Mouse (Mus musculus): ENCODE measurements around the gene Npc2. TPM values are rescaled to one million over a fixed set of nuclear protein-coding genes. Genes with fewer than 3 reads are reported as not detected.
A peak's percentile ranks its signal among the peaks of the same experiment; 100 is the strongest.

Gene Npc2
- polyA plus RNA-seq, 1 experiment from 2014 or later, result 89.8 TPM

- Histone ChIP-seq H3K4me1 (no peaks in the 10 kb centered on the region), H3K9me3 (replicated peaks) (no peaks in the 10 kb centered on the region), H3K36me3 (ENCODE audit: poor library complexity, severe bottlenecking) (no peaks in the 10 kb centered on the region), H3K27me3 (0 out of 2 replicates have a peak, but pooled peaks cover 4% of the 10 kb centered on the region), H3K27ac (no peak overlapping the region), H3K4me2 (no peak overlapping the region), H3K4me3 (no peak overlapping the region), H3K9ac (no peak overlapping the region)
- no peak for ATAC-seq
- WGBS, result 73% methylated on average over 9 of the region's 9 CpGs
Observed at GRCm38 (mm10) chr12:84805228-84805842, 32.4 kb upstream of the Npc2 start.

GRCm38 (mm10) chr12:84802625-84803024, 29.7 kb upstream of the Npc2 start:
- ATAC-seq, result no peak
- H3K27me3 ChIP-seq, result 0 out of 2 replicates have a peak, but pooled peaks cover 4% of the 10 kb centered on the region
- no peaks in the 10 kb centered on the region for H3K36me3 ChIP-seq (ENCODE audit: poor library complexity, severe bottlenecking)
- no peaks in the 10 kb centered on the region for H3K4me1 ChIP-seq
- no peak overlapping the region for H3K4me3 ChIP-seq
- no peaks in the 10 kb centered on the region for H3K9me3 ChIP-seq (replicated peaks)
- H3K4me2 ChIP-seq, result no peak overlapping the region
- H3K9ac ChIP-seq, result no peak overlapping the region
- WGBS, result 83% methylated on average over 3 of the region's 3 CpGs
- H3K27ac ChIP-seq, result no peak overlapping the region

GRCm38 (mm10) chr12:84801532-84802110, 28.7 kb upstream of the Npc2 start:
- no peak for ATAC-seq
- H3K4me3 ChIP-seq, result no peak overlapping the region
- H3K4me2 ChIP-seq, result no peak overlapping the region
- no peaks in the 10 kb centered on the region for H3K9me3 ChIP-seq (replicated peaks)
- 0 out of 2 replicates have a peak, but pooled peaks cover 4% of the 10 kb centered on the region for H3K27me3 ChIP-seq
- H3K36me3 ChIP-seq (ENCODE audit: poor library complexity, severe bottlenecking), result no peaks in the 10 kb centered on the region
- H3K9ac ChIP-seq, result no peak overlapping the region
- H3K27ac ChIP-seq, result no peak overlapping the region
- H3K4me1 ChIP-seq, result no peaks in the 10 kb centered on the region
- 88% methylated on average over 13 of the region's 13 CpGs for WGBS

GRCm38 (mm10) chr12:84800419-84800818, 27.5 kb upstream of the Npc2 start:
- Histone ChIP-seq H3K9ac (no peak overlapping the region), H3K27me3 (no peaks in the 10 kb centered on the region), H3K4me3 (no peak overlapping the region), H3K4me2 (no peak overlapping the region), H3K27ac (no peak overlapping the region), H3K36me3 (ENCODE audit: poor library complexity, severe bottlenecking) (no peaks in the 10 kb centered on the region), H3K9me3 (replicated peaks) (no peaks in the 10 kb centered on the region), H3K4me1 (no peaks in the 10 kb centered on the region)
- WGBS, result 73% methylated on average over 4 of the region's 4 CpGs
- no peak for ATAC-seq

GRCm38 (mm10) chr12:84799086-84799485, 26.1 kb upstream of the Npc2 start:
- H3K27ac ChIP-seq, result no peak overlapping the region
- ATAC-seq, result no peak
- no peak overlapping the region for H3K4me3 ChIP-seq
- H3K9me3 ChIP-seq (replicated peaks), result no peaks in the 10 kb centered on the region
- no peak overlapping the region for H3K4me2 ChIP-seq
- 93% methylated on average over 13 of the region's 13 CpGs for WGBS
- no peak overlapping the region for H3K9ac ChIP-seq
- H3K36me3 ChIP-seq (ENCODE audit: poor library complexity, severe bottlenecking), result no peaks in the 10 kb centered on the region
- H3K4me1 ChIP-seq, result no peaks in the 10 kb centered on the region
- no peaks in the 10 kb centered on the region for H3K27me3 ChIP-seq

GRCm38 (mm10) chr12:84794647-84795046, 21.7 kb upstream of the Npc2 start:
- no peak overlapping the region for H3K4me2 ChIP-seq
- no peak for ATAC-seq
- H3K27ac ChIP-seq, result no peak overlapping the region
- no peaks in the 10 kb centered on the region for H3K9me3 ChIP-seq (replicated peaks)
- WGBS, result 89% methylated on average over 8 of the region's 8 CpGs
- H3K4me3 ChIP-seq, result no peak overlapping the region
- H3K4me1 ChIP-seq, result no peaks in the 10 kb centered on the region
- H3K27me3 ChIP-seq, result no peaks in the 10 kb centered on the region
- H3K9ac ChIP-seq, result no peak overlapping the region
- H3K36me3 ChIP-seq (ENCODE audit: poor library complexity, severe bottlenecking), result no peaks in the 10 kb centered on the region

- Histone ChIP-seq H3K27me3 (no peaks in the 10 kb centered on the region), H3K9me3 (replicated peaks) (no peaks in the 10 kb centered on the region), H3K9ac (no peak overlapping the region), H3K4me2 (no peak overlapping the region), H3K4me1 (no peaks in the 10 kb centered on the region), H3K36me3 (ENCODE audit: poor library complexity, severe bottlenecking) (no peaks in the 10 kb centered on the region), H3K4me3 (no peak overlapping the region), H3K27ac (no peak overlapping the region)
- WGBS, result 80% methylated on average over 4 of the region's 4 CpGs
- ATAC-seq, result no peak
Observed at GRCm38 (mm10) chr12:84792629-84793028, 19.7 kb upstream of the Npc2 start.

- no peak overlapping the region for H3K27ac ChIP-seq
- H3K4me2 ChIP-seq, result no peak overlapping the region
- no peaks in the 10 kb centered on the region for H3K36me3 ChIP-seq (ENCODE audit: poor library complexity, severe bottlenecking)
- no peaks in the 10 kb centered on the region for H3K9me3 ChIP-seq (replicated peaks)
- H3K4me3 ChIP-seq, result no peak overlapping the region
- H3K27me3 ChIP-seq, result no peaks in the 10 kb centered on the region
- no peaks in the 10 kb centered on the region for H3K4me1 ChIP-seq
- H3K9ac ChIP-seq, result no peak overlapping the region
- ATAC-seq, result no peak
- WGBS, result 80% methylated on average over 10 of the region's 10 CpGs
Observed at GRCm38 (mm10) chr12:84790853-84791252, 17.9 kb upstream of the Npc2 start.

GRCm38 (mm10) chr12:84786091-84786490, 13.1 kb upstream of the Npc2 start:
- 75% methylated on average over 5 of the region's 5 CpGs for WGBS
- H3K9ac ChIP-seq, result no peak overlapping the region
- no peak for ATAC-seq
- no peak overlapping the region for H3K4me2 ChIP-seq
- no peaks in the 10 kb centered on the region for H3K9me3 ChIP-seq (replicated peaks)
- peaks cover 3% of the 10 kb centered on the region; the same call in 1 of the 2 replicates for H3K4me1 ChIP-seq
- H3K36me3 ChIP-seq (ENCODE audit: poor library complexity, severe bottlenecking), result no peaks in the 10 kb centered on the region
- H3K27ac ChIP-seq, result no peak overlapping the region
- no peak overlapping the region for H3K4me3 ChIP-seq
- H3K27me3 ChIP-seq, result no peaks in the 10 kb centered on the region

GRCm38 (mm10) chr12:84784604-84785381, 11.8 kb upstream of the Npc2 start:
- H3K9ac ChIP-seq, result no peak overlapping the region
- H3K4me3 ChIP-seq, result 0 out of 2 replicates have a peak overlapping the region, but pooled peaks have one; percentile 6
- no peaks in the 10 kb centered on the region for H3K36me3 ChIP-seq (ENCODE audit: poor library complexity, severe bottlenecking)
- no peak overlapping the region for H3K27ac ChIP-seq
- no peaks in the 10 kb centered on the region for H3K27me3 ChIP-seq
- peak overlapping the region; percentile 33 for H3K4me2 ChIP-seq
- WGBS, result 34% methylated on average over 25 of the region's 25 CpGs
- peaks cover 3% of the 10 kb centered on the region; the same call in 1 of the 2 replicates for H3K4me1 ChIP-seq
- H3K9me3 ChIP-seq (replicated peaks), result no peaks in the 10 kb centered on the region
- peak; percentile 77 for ATAC-seq

- Histone ChIP-seq H3K9me3 (replicated peaks) (no peaks in the 10 kb centered on the region), H3K27me3 (no peaks in the 10 kb centered on the region), H3K4me1 (peaks cover 21% of the 10 kb centered on the region), H3K9ac (no peak overlapping the region), H3K4me3 (no peak overlapping the region), H3K27ac (no peak overlapping the region), H3K4me2 (no peak overlapping the region), H3K36me3 (ENCODE audit: poor library complexity, severe bottlenecking) (peaks cover 6% of the 10 kb centered on the region; the same call in 1 of the 2 replicates)
- no peak for ATAC-seq
Observed at GRCm38 (mm10) chr12:84776229-84776628, 3.3 kb upstream of the Npc2 start.

GRCm38 (mm10) chr12:84774376-84774775, 1.4 kb upstream of the Npc2 start:
- Histone ChIP-seq H3K4me1 (peaks cover 36% of the 10 kb centered on the region), H3K9me3 (replicated peaks) (no peaks in the 10 kb centered on the region), H3K27ac (no peak overlapping the region), H3K27me3 (no peaks in the 10 kb centered on the region), H3K4me3 (no peak overlapping the region), H3K4me2 (peak overlapping the region; percentile 81), H3K9ac (no peak overlapping the region), H3K36me3 (ENCODE audit: poor library complexity, severe bottlenecking) (peaks cover 14% of the 10 kb centered on the region; the same call in 1 of the 2 replicates)
- no peak for ATAC-seq
- 87% methylated on average over 6 of the region's 6 CpGs for WGBS
